Mouse (Mus musculus) CH12.LX (cell line): ENCODE results near the gene Elof1.
A peak's percentile ranks its signal among the peaks of the same experiment; 100 is the strongest.

Experiments used
- POLR2A ChIP-seq: IDR thresholded peaks from 2 replicates; pipeline ENCODE4 v1.6.1; 2011; ENCODE audit warnings: low read depth, mild to moderate bottlenecking, improper control_type of control experiment, low read length
- TBP ChIP-seq: conservative IDR thresholded peaks from 2 replicates; pipeline ENCODE4 v1.6.1; 2011; ENCODE audit warnings: low read depth, low read length, improper control_type of control experiment
- ZC3H11A ChIP-seq: IDR thresholded peaks from 2 replicates; pipeline ENCODE4 v1.6.1; 2012; ENCODE audit warnings: low read depth, mild to moderate bottlenecking, inconsistent platforms, low read length, improper control_type of control experiment

GRCm38 (mm10) chr9:22124169-22124568, 7.2 kb upstream of the Elof1 start:
- TF ChIP-seq ZC3H11A (no peak), TBP (peak; percentile 62; the same call in 1 of the 2 replicates), POLR2A (no peak)
